Mouse (Mus musculus) ES-Bruce4 (cell line): ENCODE measurements around the gene Cops3. TPM values are rescaled to one million over a fixed set of nuclear protein-coding genes. Genes with fewer than 3 reads are reported as not detected.

Experiments
- H3K27ac ChIP-seq: 2 replicates; pipeline ENCODE4 v1.5.1; 2012; ENCODE audit warnings: low read length, inconsistent platforms; ENCODE audit not compliant: insufficient read depth
- H3K27me3 ChIP-seq: 2 replicates; pipeline ENCODE4 v1.6.1; 2012; ENCODE audit warnings: mild to moderate bottlenecking, low read length, inconsistent platforms; ENCODE audit not compliant: control insufficient read depth, poor library complexity, insufficient read depth, severe bottlenecking
- H3K36me3 ChIP-seq: 2 replicates; pipeline ENCODE4 v1.6.1; 2012; ENCODE audit warnings: inconsistent platforms, mild to moderate bottlenecking, low read length, moderate library complexity; ENCODE audit not compliant: control insufficient read depth, poor library complexity, insufficient read depth, severe bottlenecking
- H3K4me1 ChIP-seq: one replicate; pipeline ENCODE4 v1.8.1; 2011; ENCODE audit warnings: low read length; ENCODE audit not compliant: control insufficient read depth, insufficient read depth
- H3K4me3 ChIP-seq: 2 replicates; pipeline ENCODE4 v1.5.1; 2011; ENCODE audit warnings: low read depth, mild to moderate bottlenecking, low read length
- H3K9ac ChIP-seq: 2 replicates; pipeline ENCODE4 v1.6.1; 2012; ENCODE audit warnings: low read depth, mild to moderate bottlenecking, inconsistent platforms; ENCODE audit not compliant: poor library complexity, severe bottlenecking
- H3K9me3 ChIP-seq: replicated peaks from 2 replicates; pipeline ENCODE4 v1.6.1; 2012; ENCODE audit warnings: mild to moderate bottlenecking, low read length, inconsistent platforms; ENCODE audit not compliant: control insufficient read depth, poor library complexity, insufficient read depth, severe bottlenecking
- CTCF ChIP-seq: IDR thresholded peaks from one replicate; pipeline ENCODE4 v1.8.1; 2011; ENCODE audit warnings: low read depth, low read length
- EP300 ChIP-seq: IDR thresholded peaks from 2 replicates; pipeline ENCODE4 v1.6.1; 2011; ENCODE audit warnings: low read depth, low read length; ENCODE audit not compliant: insufficient read depth
- POLR2A ChIP-seq: IDR thresholded peaks from one replicate; pipeline ENCODE4 v1.8.1; 2011; ENCODE audit warnings: low read length; ENCODE audit not compliant: insufficient read depth
- polyA plus RNA-seq: library from polyadenylated mRNA; stranded (reverse); fragments of >200 nt; gene quantifications from 2 replicates; pipeline ENCODE4 v1.2.4, GENCODE M21; 2011; ENCODE audit warnings: low read depth; ENCODE audit not compliant: missing spikeins, insufficient read depth, insufficient read length

Gene Cops3
- polyA plus RNA-seq, 1 experiment: 131 TPM

DNA sequence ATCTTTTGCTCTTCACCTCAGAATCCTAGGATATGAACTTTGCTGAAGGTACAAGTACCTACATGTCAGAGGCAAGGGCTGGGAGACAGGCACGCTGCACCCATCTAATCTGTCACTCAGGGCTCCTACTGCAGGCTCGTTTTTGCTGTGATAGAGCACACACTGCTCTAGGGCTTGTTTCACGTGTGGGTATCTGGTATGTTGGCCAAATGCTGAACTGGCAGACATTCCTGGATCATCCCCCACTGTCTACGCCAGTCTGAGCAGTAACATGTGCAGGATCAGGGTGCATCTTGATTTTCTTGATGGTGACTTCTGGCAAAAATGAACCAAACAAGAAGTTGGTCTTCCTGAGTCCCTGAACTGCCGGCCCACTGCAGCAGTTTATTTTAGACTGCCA lies 62.4 kb downstream of the Cops3 start:
- H3K9me3 ChIP-seq: no peaks in the 10 kb centered on the region
- no peak overlapping the region for H3K9ac ChIP-seq
- no peak overlapping the region for H3K4me3 ChIP-seq
- no peak for TF ChIP-seq CTCF
- no peak for TF ChIP-seq EP300
- no peak for TF ChIP-seq POLR2A
- no peaks in the 10 kb centered on the region for H3K4me1 ChIP-seq
- H3K27me3 ChIP-seq: no peaks in the 10 kb centered on the region
- H3K27ac ChIP-seq: no peak overlapping the region
- H3K36me3 ChIP-seq: peaks cover 4% of the 10 kb centered on the region; the same call in 1 of the 2 replicates

DNA sequence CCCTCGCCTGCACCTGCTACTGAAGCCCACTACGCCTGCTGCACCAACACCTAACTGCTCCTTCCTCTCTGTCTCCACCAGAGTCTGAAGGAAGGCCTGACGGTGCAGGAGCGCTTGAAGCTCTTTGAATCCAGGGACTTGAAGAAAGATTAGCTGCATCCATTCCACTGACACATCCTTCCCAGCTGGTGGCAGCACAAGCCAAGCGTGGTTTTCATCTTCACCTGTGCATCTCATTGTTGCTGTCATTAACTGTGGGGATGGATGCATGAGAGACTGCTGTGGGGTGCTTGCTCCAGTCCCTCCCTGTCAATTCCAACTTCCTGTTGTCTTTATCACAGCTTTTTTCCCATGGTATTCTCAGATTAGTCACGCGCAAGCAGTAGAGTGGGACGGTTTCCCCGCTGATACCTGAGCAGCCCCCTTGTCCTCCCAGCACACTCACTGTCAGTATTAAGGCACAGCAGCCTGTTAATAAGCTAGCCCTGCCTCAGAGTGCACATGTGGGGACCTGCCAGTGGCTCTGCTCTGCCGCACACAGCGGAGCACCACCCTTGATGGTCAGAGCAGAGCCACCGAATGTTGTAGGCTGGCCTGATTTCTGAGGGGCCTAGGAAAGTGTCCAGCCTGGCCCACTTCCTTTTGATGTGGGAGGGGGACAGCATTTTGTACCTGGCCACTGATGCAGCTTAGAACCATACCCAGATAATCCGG lies 64.0 kb downstream of the Cops3 start:
- H3K36me3 ChIP-seq: peaks cover 16% of the 10 kb centered on the region
- TF ChIP-seq CTCF (no peak), POLR2A (no peak)
- no peaks in the 10 kb centered on the region for H3K9me3 ChIP-seq

DNA sequence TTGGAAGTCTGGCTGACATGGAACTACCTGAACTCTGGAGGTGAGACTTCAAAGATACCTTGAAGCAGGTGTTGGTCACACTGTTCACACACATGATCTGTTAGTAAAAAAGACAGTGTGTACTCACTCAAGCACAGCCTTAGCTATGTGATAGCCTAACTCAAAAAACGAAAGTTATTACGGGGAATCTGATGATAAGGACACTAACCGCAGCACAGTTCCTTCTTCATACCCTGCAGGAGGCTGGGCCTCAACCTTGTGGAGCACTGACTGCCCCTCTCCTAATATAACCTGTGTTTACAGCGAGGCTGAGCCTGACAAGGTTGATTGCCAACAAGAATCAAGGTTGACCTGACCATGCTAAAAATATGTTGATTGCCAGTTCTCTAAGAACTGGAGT lies 65.1 kb downstream of the Cops3 start:
- Histone ChIP-seq H3K36me3 (peaks cover 16% of the 10 kb centered on the region), H3K27me3 (no peaks in the 10 kb centered on the region), H3K27ac (no peak overlapping the region), H3K9me3 (no peaks in the 10 kb centered on the region), H3K4me1 (no peaks in the 10 kb centered on the region), H3K4me3 (no peak overlapping the region), H3K9ac (no peak overlapping the region)
- no peak for TF ChIP-seq CTCF
- no peak for TF ChIP-seq EP300
- no peak for TF ChIP-seq POLR2A

More for the DNA sequence above, 64.0 kb downstream of the Cops3 start:
- no peak overlapping the region for H3K27ac ChIP-seq
- no peak overlapping the region for H3K4me3 ChIP-seq
- H3K27me3 ChIP-seq: no peaks in the 10 kb centered on the region
- H3K9ac ChIP-seq: no peak overlapping the region
- H3K4me1 ChIP-seq: no peaks in the 10 kb centered on the region

DNA sequence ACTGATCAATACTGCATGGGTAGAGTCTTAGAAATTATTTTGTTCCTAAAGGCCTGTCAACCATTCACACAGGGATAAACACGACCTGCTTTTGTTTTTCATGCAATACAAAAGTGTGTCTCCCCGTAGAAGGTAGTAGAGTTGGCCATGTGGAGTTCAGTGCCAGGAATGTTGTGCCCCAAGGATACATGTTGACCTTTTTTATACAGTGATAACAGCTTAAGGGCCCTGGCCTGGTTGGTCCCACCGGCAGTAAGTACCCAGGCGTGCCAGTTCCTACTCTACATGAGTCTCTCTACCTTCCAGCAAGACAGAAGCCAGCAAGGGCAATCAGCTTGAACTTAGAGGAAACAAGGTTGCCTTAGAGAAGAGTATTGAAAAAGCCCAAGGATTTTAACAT lies 66.7 kb downstream of the Cops3 start:
- no peaks in the 10 kb centered on the region for H3K4me1 ChIP-seq
- no peaks in the 10 kb centered on the region for H3K27me3 ChIP-seq
- peaks cover 21% of the 10 kb centered on the region for H3K36me3 ChIP-seq
- no peak overlapping the region for H3K9ac ChIP-seq
- H3K27ac ChIP-seq: no peak overlapping the region
- H3K9me3 ChIP-seq: no peaks in the 10 kb centered on the region
- TF ChIP-seq POLR2A (no peak), CTCF (no peak), EP300 (no peak)
- no peak overlapping the region for H3K4me3 ChIP-seq

DNA sequence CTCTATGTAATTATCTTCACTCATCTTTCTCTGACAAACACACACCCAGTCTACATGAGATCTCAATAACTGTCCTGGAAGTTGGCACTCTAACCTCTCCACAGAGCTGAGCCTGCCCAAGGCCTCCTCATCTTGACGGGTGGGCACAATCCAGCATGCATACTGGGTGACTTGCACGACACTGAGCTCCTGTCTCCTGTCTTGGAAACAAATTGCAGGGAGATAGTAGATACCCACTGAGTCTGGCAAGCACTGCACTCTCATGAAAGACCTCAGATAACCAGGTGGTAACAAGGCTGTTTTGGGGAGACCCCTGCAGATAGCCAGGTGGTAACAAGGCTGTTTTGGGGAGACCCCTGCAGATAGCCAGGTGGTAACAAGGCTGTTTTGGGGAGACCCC lies 67.3 kb downstream of the Cops3 start:
- no peak overlapping the region for H3K9ac ChIP-seq
- H3K4me3 ChIP-seq: no peak overlapping the region
- no peaks in the 10 kb centered on the region for H3K27me3 ChIP-seq
- H3K9me3 ChIP-seq: no peaks in the 10 kb centered on the region
- TF ChIP-seq EP300 (no peak), POLR2A (no peak), CTCF (no peak)
- no peaks in the 10 kb centered on the region for H3K4me1 ChIP-seq
- H3K36me3 ChIP-seq: peaks cover 24% of the 10 kb centered on the region
- no peak overlapping the region for H3K27ac ChIP-seq

DNA sequence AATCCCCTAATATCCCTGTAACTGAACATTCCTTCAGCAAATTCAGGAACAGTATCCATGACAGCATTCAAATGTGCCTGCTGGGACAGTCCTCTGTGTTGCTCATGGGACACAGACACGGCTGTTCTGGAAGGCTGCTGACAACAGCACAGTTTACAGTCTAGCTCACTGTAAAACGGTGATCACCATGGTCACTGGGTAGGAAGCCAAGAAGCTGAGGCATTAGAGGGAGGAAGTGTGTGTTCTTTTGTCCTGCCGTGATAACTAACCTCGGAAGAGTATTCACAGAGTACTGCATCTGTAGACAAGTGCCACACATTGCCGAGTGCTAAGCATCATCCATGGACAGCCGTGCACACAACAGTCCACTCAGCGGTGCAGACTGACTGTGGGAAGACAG lies 68.9 kb downstream of the Cops3 start:
- no peak for TF ChIP-seq POLR2A
- TF ChIP-seq EP300: no peak
- no peak for TF ChIP-seq CTCF
- Histone ChIP-seq H3K4me1 (no peaks in the 10 kb centered on the region), H3K4me3 (no peak overlapping the region), H3K36me3 (peaks cover 27% of the 10 kb centered on the region), H3K9me3 (no peaks in the 10 kb centered on the region), H3K9ac (no peak overlapping the region), H3K27ac (no peak overlapping the region), H3K27me3 (no peaks in the 10 kb centered on the region)
